Mouse (Mus musculus) spleen, adult 2 months (tissue): ENCODE measurements around the gene Lypd6.

ENCODE experiments used
- CTCF ChIP-seq: fragments of 200-500 bp; IDR thresholded peaks from 2 replicates; pipeline ENCODE4 v1.5.1; 2011; ENCODE audit warnings: mild to moderate bottlenecking, inconsistent platforms; ENCODE audit not compliant: insufficient read depth, insufficient read length, insufficient replicate concordance; ENCODE audit errors: extremely low read depth
- POLR2A ChIP-seq: fragments of 200-500 bp; IDR thresholded peaks from 2 replicates; pipeline ENCODE4 v1.6.1; 2011; ENCODE audit warnings: low read depth, low read length, inconsistent platforms

GRCm38 (mm10) chr2:50181332-50181731 lies 115.1 kb downstream of the Lypd6 start:
- TF ChIP-seq CTCF = no peak
- TF ChIP-seq POLR2A = no peak
